Mouse (Mus musculus) T-helper 17 cell (primary cell): Measurements from ENCODE around the gene Chst3.
"Not testable (repeated sequence)": the region's sequence is repeated elsewhere in the genome, so short reads cannot be mapped to it uniquely, and the experiment has no call there.

Source experiments
- in situ Hi-C, 2 experiments: fragments of 300-600 bp; cut with MboI, MseI; formaldehyde crosslinking; loops; 1 replicate in 1 of 2; 2 replicates in 1 of 2; pipeline ENCODE4 v1.15.1; 2025; ENCODE audit warnings: high pct_unique_total_duplicates in 2 of 2

Gene Chst3

GRCm38 (mm10) chr10:60162184-60162972 is 56.7 kb downstream of the Chst3 start:
- in situ Hi-C loops: not testable (repeated sequence)

- in situ Hi-C loops: not testable (repeated sequence)
Observed at GRCm38 (mm10) chr10:60161397-60161796, 57.7 kb downstream of the Chst3 start.

- in situ Hi-C loops: loop anchor here in 1 of 2 experiments (5.0 kb wide), 1 partner anchor 74 kb away; no protein-coding TSS in a partner anchor
Observed at GRCm38 (mm10) chr10:60158144-60158543, 60.9 kb downstream of the Chst3 start.

- in situ Hi-C loops: loop anchor here in 1 of 2 experiments (5.0 kb wide), 1 partner anchor 76 kb away; no protein-coding TSS in a partner anchor
Observed at GRCm38 (mm10) chr10:60156016-60156415, 63.0 kb downstream of the Chst3 start.

- in situ Hi-C loops: loop anchor here (5.0 kb wide), 3 partner anchors 36 to 86 kb away; no protein-coding TSS in a partner anchor
Observed at GRCm38 (mm10) chr10:60151107-60151663, 67.9 kb downstream of the Chst3 start.

- in situ Hi-C loops: no loop called here
Observed at GRCm38 (mm10) chr10:60148087-60148486, 71.0 kb downstream of the Chst3 start.

GRCm38 (mm10) chr10:60147510-60148047 is 71.5 kb downstream of the Chst3 start:
- in situ Hi-C loops: not testable (repeated sequence)

GRCm38 (mm10) chr10:60141656-60142160 is 77.4 kb downstream of the Chst3 start:
- in situ Hi-C loops: no loop called here

- in situ Hi-C loops: no loop called here
Observed at GRCm38 (mm10) chr10:60140751-60141150, 78.3 kb downstream of the Chst3 start.

- in situ Hi-C loops: no loop called here
Observed at GRCm38 (mm10) chr10:60138680-60139079, 80.4 kb downstream of the Chst3 start.

GRCm38 (mm10) chr10:60136935-60137334 is 82.1 kb downstream of the Chst3 start:
- in situ Hi-C loops: no loop called here

- in situ Hi-C loops: not testable (repeated sequence)
Observed at GRCm38 (mm10) chr10:60136010-60136409, 83.0 kb downstream of the Chst3 start.

GRCm38 (mm10) chr10:60134201-60134600 is 84.9 kb downstream of the Chst3 start:
- in situ Hi-C loops: no loop called here

GRCm38 (mm10) chr10:60133501-60133900 is 85.6 kb downstream of the Chst3 start:
- in situ Hi-C loops: no loop called here
